Mouse (Mus musculus) MEL (cell line): ENCODE measurements at regions not wholly inside any gene's neighbourhood (a gene's known extent, or its start where the extent isn't known, plus 50 kb on each side); places are given as distances from the start of the nearest gene placed in this dataset.
"Not testable (repeated sequence)": the region's sequence is repeated elsewhere in the genome, so short reads cannot be mapped to it uniquely, and the experiment has no call there.

Source experiments
- CTCF ChIP-seq, 3 experiments: IDR thresholded peaks in 2 of 3; conservative IDR thresholded peaks in 1 of 3; 2 replicates each; pipeline ENCODE4 v1.5.1; 2011 to 2012; ENCODE audit warnings: low read length in 3 of 3, low read depth in 2 of 3, mild to moderate bottlenecking in 2 of 3, improper control_type of control experiment in 1 of 3, inconsistent platforms in 1 of 3, mixed read lengths in 1 of 3, moderate library complexity in 1 of 3; ENCODE audit not compliant: control insufficient read depth in 1 of 3, insufficient read depth in 1 of 3, poor library complexity in 1 of 3, severe bottlenecking in 1 of 3
- GATA1 ChIP-seq: IDR thresholded peaks from 2 replicates; pipeline ENCODE4 v1.6.1; 2011; ENCODE audit warnings: low read depth, low read length, improper control_type of control experiment
- NELFE ChIP-seq: IDR thresholded peaks from 2 replicates; pipeline ENCODE4 v1.6.1; 2011; ENCODE audit warnings: low read depth, low read length, improper control_type of control experiment
- TBP ChIP-seq: IDR thresholded peaks from 2 replicates; pipeline ENCODE4 v1.8.0; 2011; ENCODE audit warnings: low read depth, low read length, improper control_type of control experiment

GRCm38 (mm10) chr6:37785280-37785679 is 85.3 kb upstream of the Trim24 start:
- not testable (repeated sequence) for TF ChIP-seq CTCF (IDR thresholded peaks at IDR 0.05 in 2 of 3, conservative IDR thresholded peaks at IDR 0.05 in 1 of 3; ENCODE audit: control insufficient read depth in 1 of 3, insufficient read depth in 1 of 3, low read depth in 2 of 3, low read length in 3 of 3, poor library complexity in 1 of 3, severe bottlenecking in 1 of 3); GATA1; TBP; NELFE
